1 mouse cellular context compared by ENCODE assay signal in the genomic region with DNA sequence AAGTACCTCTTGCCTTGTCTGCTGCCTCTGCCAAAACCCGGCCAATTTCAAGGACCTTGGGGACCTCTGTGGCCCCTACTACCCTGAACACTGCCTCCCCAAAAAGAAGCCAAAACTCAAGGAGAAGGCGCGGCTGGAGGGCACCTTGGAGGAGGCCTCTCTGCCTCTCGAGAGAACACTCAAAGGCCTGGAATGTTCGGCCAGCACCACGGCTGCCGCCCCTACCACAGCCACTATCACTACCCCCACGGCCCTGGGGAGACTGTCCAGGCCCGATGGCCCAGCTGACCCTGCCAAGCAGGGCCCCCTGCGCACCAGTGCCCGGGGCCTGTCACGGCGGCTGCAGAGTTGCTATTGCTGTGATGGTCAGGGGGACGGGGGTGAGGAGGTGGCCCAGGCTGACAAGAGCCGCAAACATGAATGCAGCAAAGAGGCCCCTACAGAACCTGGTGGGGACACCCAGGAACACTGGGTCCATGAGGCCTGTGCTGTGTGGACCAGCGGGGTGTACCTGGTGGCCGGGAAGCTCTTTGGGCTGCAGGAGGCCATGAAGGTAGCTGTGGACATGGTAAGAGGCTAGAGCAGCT.
TF ChIP-seq lines count a peak whose summit lies in the region.

No protein-coding gene starts in this region.

TF ChIP-seq in CH12.LX, 34 proteins besides CTCF, POLR2A, EP300 and RAD21 (continued from another document):
- no peak for TF ChIP-seq E2F4 (IDR thresholded peaks at IDR 0.05; ENCODE audit: insufficient replicate concordance, low read depth, low read length)
- TF ChIP-seq JUN (IDR thresholded peaks at IDR 0.05; ENCODE audit: insufficient read depth, low read depth, low read length), result no peak
- no peak for TF ChIP-seq MYC (IDR thresholded peaks at IDR 0.05; ENCODE audit: low read depth, low read length)
TF ChIP-seq in CH12.LX: peak in this region for 0.
